Mouse (Mus musculus) ES-Bruce4 (cell line): ENCODE data around the gene Pakap. TPM values are rescaled to one million over a fixed set of nuclear protein-coding genes. Genes with fewer than 3 reads are reported as not detected.

Experiments
- H3K27ac ChIP-seq: 2 replicates; pipeline ENCODE4 v1.5.1; 2012; ENCODE audit warnings: low read length, inconsistent platforms; ENCODE audit not compliant: insufficient read depth
- H3K27me3 ChIP-seq: 2 replicates; pipeline ENCODE4 v1.6.1; 2012; ENCODE audit warnings: mild to moderate bottlenecking, low read length, inconsistent platforms; ENCODE audit not compliant: control insufficient read depth, poor library complexity, insufficient read depth, severe bottlenecking
- H3K36me3 ChIP-seq: 2 replicates; pipeline ENCODE4 v1.6.1; 2012; ENCODE audit warnings: inconsistent platforms, mild to moderate bottlenecking, low read length, moderate library complexity; ENCODE audit not compliant: control insufficient read depth, poor library complexity, insufficient read depth, severe bottlenecking
- H3K4me1 ChIP-seq: one replicate; pipeline ENCODE4 v1.8.1; 2011; ENCODE audit warnings: low read length; ENCODE audit not compliant: control insufficient read depth, insufficient read depth
- H3K4me3 ChIP-seq: 2 replicates; pipeline ENCODE4 v1.5.1; 2011; ENCODE audit warnings: low read depth, mild to moderate bottlenecking, low read length
- H3K9ac ChIP-seq: 2 replicates; pipeline ENCODE4 v1.6.1; 2012; ENCODE audit warnings: low read depth, mild to moderate bottlenecking, inconsistent platforms; ENCODE audit not compliant: poor library complexity, severe bottlenecking
- H3K9me3 ChIP-seq: replicated peaks from 2 replicates; pipeline ENCODE4 v1.6.1; 2012; ENCODE audit warnings: mild to moderate bottlenecking, low read length, inconsistent platforms; ENCODE audit not compliant: control insufficient read depth, poor library complexity, insufficient read depth, severe bottlenecking
- CTCF ChIP-seq: IDR thresholded peaks from one replicate; pipeline ENCODE4 v1.8.1; 2011; ENCODE audit warnings: low read depth, low read length
- EP300 ChIP-seq: IDR thresholded peaks from 2 replicates; pipeline ENCODE4 v1.6.1; 2011; ENCODE audit warnings: low read depth, low read length; ENCODE audit not compliant: insufficient read depth
- POLR2A ChIP-seq: IDR thresholded peaks from one replicate; pipeline ENCODE4 v1.8.1; 2011; ENCODE audit warnings: low read length; ENCODE audit not compliant: insufficient read depth
- polyA plus RNA-seq: library from polyadenylated mRNA; stranded (reverse); fragments of >200 nt; gene quantifications from 2 replicates; pipeline ENCODE4 v1.2.4, GENCODE M21; 2011; ENCODE audit warnings: low read depth; ENCODE audit not compliant: missing spikeins, insufficient read depth, insufficient read length

Pakap gene
- polyA plus RNA-seq, 1 experiment: 2.4 TPM

DNA sequence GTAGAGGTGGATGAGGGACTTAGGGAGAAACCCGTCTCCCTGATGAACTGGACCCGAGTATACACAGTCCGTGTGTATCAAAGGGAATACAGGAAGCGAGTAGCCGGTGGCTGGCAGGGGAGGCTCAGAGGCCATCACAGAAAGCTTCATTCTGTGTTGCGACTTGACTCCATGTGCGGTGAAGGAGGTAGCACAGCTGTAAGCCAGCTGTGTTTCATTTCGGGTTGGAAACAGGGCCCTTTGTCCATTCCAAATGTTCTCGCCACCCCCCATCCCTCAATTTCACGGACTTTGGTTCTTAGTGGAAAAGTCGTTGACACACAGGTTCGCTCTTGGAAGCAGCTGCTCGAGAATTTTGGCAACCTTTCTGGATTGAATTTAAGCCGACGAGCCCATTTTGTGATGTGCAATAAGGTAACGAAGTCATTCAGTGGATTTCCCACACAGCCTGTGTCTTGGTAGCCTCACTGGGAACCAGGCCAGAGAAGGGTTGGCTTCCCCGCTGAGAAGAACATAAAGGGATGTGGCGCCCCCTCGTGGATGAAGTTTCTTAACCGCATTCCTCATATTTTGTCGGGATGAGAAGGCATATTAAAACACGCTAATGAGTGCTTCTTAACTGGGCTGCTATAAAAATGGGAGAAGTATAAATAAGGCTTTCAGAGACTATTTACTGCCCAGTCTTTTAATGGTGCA is 39.4 kb downstream of the Pakap start:
- Histone ChIP-seq H3K27ac (no peak overlapping the region), H3K4me1 (no peaks in the 10 kb centered on the region), H3K36me3 (no peaks in the 10 kb centered on the region), H3K4me3 (no peak overlapping the region), H3K9me3 (no peaks in the 10 kb centered on the region; the same call in 1 of the 2 replicates), H3K9ac (no peak overlapping the region), H3K27me3 (no peaks in the 10 kb centered on the region)
- TF ChIP-seq POLR2A (no peak), CTCF (peak; percentile 62)

- H3K27ac ChIP-seq: no peak overlapping the region
- no peak overlapping the region for H3K4me3 ChIP-seq
- no peaks in the 10 kb centered on the region for H3K4me1 ChIP-seq
- H3K9ac ChIP-seq: no peak overlapping the region
- no peaks in the 10 kb centered on the region for H3K36me3 ChIP-seq
- H3K9me3 ChIP-seq: no peaks in the 10 kb centered on the region; the same call in 1 of the 2 replicates
- TF ChIP-seq CTCF (no peak), POLR2A (no peak), EP300 (no peak)
- H3K27me3 ChIP-seq: no peaks in the 10 kb centered on the region
Measured at GRCm38 (mm10) chr4:57611303-57612077, 43.5 kb downstream of the Pakap start.

DNA sequence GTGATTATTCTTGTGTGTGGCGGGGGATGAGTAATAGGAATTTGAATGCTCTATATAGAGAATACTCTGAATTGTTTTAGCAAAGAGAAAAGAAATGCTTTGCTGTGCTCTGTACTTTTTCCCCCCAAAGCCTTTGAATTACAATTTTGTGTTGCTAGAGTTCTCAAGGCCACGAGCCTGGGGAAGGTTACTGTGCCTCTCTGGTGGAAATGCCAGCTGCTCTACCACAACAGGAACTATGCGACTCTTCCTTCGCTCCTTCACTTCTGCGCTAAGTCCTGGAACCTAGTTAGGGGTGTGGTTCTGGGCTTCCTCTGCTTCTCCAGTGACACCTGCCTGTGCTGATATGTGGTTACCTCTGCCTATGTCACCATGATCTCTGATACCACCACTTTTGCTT is 44.7 kb downstream of the Pakap start:
- Histone ChIP-seq H3K27ac (no peak overlapping the region), H3K4me3 (no peak overlapping the region), H3K27me3 (no peaks in the 10 kb centered on the region), H3K36me3 (no peaks in the 10 kb centered on the region), H3K9me3 (no peaks in the 10 kb centered on the region; the same call in 1 of the 2 replicates), H3K9ac (no peak overlapping the region), H3K4me1 (no peaks in the 10 kb centered on the region)
- TF ChIP-seq EP300 (no peak), POLR2A (no peak), CTCF (no peak)

GRCm38 (mm10) chr4:57614686-57615085 is 46.7 kb downstream of the Pakap start:
- TF ChIP-seq POLR2A (no peak), CTCF (no peak), EP300 (no peak)
- Histone ChIP-seq H3K9me3 (no peaks in the 10 kb centered on the region; the same call in 1 of the 2 replicates), H3K4me3 (no peak overlapping the region)

DNA sequence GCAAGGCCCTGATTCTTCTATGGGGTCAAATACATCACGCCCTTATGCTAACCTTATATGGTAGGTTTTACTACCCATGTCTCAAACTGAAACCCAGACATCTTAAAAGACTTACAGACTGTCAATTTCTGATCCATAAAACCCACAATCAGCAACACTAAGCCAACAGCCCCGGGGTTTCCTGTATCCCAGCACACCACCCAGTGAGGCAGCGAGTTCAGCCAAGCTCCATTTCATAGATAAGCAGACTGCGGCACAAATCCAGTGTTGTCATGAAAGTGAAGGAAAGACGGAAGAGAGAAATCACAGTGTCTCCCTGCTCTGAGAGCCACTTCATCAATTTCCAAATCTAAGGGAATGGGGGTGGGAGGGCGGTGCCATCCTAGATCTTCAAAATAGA is 50.8 kb downstream of the Pakap start:
- no peak overlapping the region for H3K4me3 ChIP-seq
- H3K36me3 ChIP-seq: no peaks in the 10 kb centered on the region
- H3K4me1 ChIP-seq: no peaks in the 10 kb centered on the region
- no peaks in the 10 kb centered on the region for H3K9me3 ChIP-seq
- TF ChIP-seq EP300 (no peak), CTCF (no peak), POLR2A (no peak)
- no peak overlapping the region for H3K9ac ChIP-seq
- H3K27me3 ChIP-seq: no peaks in the 10 kb centered on the region
- no peak overlapping the region for H3K27ac ChIP-seq

More at GRCm38 (mm10) chr4:57614686-57615085, 46.7 kb downstream of the Pakap start:
- Histone ChIP-seq H3K4me1 (no peaks in the 10 kb centered on the region), H3K36me3 (no peaks in the 10 kb centered on the region), H3K9ac (no peak overlapping the region), H3K27ac (no peak overlapping the region), H3K27me3 (no peaks in the 10 kb centered on the region)

- no peak overlapping the region for H3K9ac ChIP-seq
- TF ChIP-seq EP300: no peak
- TF ChIP-seq CTCF: no peak
- TF ChIP-seq POLR2A: no peak
- no peaks in the 10 kb centered on the region for H3K9me3 ChIP-seq
- H3K27me3 ChIP-seq: no peaks in the 10 kb centered on the region
- H3K36me3 ChIP-seq: no peaks in the 10 kb centered on the region
- no peaks in the 10 kb centered on the region for H3K4me1 ChIP-seq
- H3K27ac ChIP-seq: no peak overlapping the region
- H3K4me3 ChIP-seq: no peak overlapping the region
Measured at GRCm38 (mm10) chr4:57622816-57623215, 54.8 kb downstream of the Pakap start.
